Mouse (Mus musculus): Measurements from ENCODE around the gene Srp9. TPM values are rescaled to one million over a fixed set of nuclear protein-coding genes. Genes with fewer than 3 reads are reported as not detected.

Gene Srp9
- polyA plus RNA-seq (2015; fragmentation: Nextera tagmentation; extraction: Ambion mirVana): 206 and 215 TPM in 2 replicates

GRCm38 (mm10) chr1:182124506-182124905, at the start of gene Srp9:
Gene Srp9, plus strand, starts transcription at chr1:182124737.
- Histone ChIP-seq H3K4me2 (replicated peaks; ENCODE audit: low read depth) (peak within 1 kb of the TSS; percentile 63), H3K4me1 (replicated peaks; ENCODE audit: control insufficient read depth, insufficient read depth) (0 out of 2 replicates have a peak, but pooled peaks cover 3% of the 10 kb centered on the region), H3K4me3 (ENCODE audit: low read depth, low read length) (peak within 1 kb of the TSS; percentile 86), H3K27ac (replicated peaks) (peak within 1 kb of the TSS; percentile 94), H3K36me3 (ENCODE audit: control insufficient read depth, insufficient read depth, low read length) (no peaks in the 10 kb centered on the region), H3K27me3 (ENCODE audit: control insufficient read depth, insufficient read depth, low read length) (no peaks in the 10 kb centered on the region), H3K9me3 (ENCODE audit: control insufficient read depth, low read length) (no peaks in the 10 kb centered on the region), H3K9ac (ENCODE audit: low read length) (peak within 1 kb of the TSS; percentile 90)
- DNase-seq (ENCODE audit: low spot score) (peak; percentile 98), ATAC-seq (ENCODE audit: low FRiP score, low TSS enrichment) (peak; percentile 99)
- TF ChIP-seq CTCF (IDR thresholded peaks at IDR 0.05; ENCODE audit: low read depth) (peak; percentile 99), EP300 (optimal IDR thresholded peaks at IDR 0.05) (no peak)
- WGBS: under 1% methylated on average over 29 of the region's 37 CpGs

GRCm38 (mm10) chr1:182081744-182082419, 42.7 kb upstream of the Srp9 start:
- no peak overlapping the region for H3K27ac ChIP-seq (replicated peaks)
- H3K9ac ChIP-seq (ENCODE audit: low read length): 0 out of 2 replicates have a peak overlapping the region, but pooled peaks have one; percentile 13
- H3K4me1 ChIP-seq (replicated peaks; ENCODE audit: control insufficient read depth, insufficient read depth): peaks cover under 1% of the 10 kb centered on the region; the same call in 1 of the 2 replicates
- H3K4me3 ChIP-seq (ENCODE audit: low read depth, low read length): no peak overlapping the region
- H3K27me3 ChIP-seq (ENCODE audit: control insufficient read depth, insufficient read depth, low read length): no peaks in the 10 kb centered on the region
- WGBS: 26% methylated on average over 16 of the region's 16 CpGs
- TF ChIP-seq EP300 (optimal IDR thresholded peaks at IDR 0.05): no peak
- TF ChIP-seq CTCF (IDR thresholded peaks at IDR 0.05; ENCODE audit: low read depth): no peak
- H3K36me3 ChIP-seq (ENCODE audit: control insufficient read depth, insufficient read depth, low read length): no peaks in the 10 kb centered on the region
- H3K9me3 ChIP-seq (ENCODE audit: control insufficient read depth, low read length): no peaks in the 10 kb centered on the region
- 0 out of 2 replicates have a peak overlapping the region, but pooled peaks have one; percentile 25 for H3K4me2 ChIP-seq (replicated peaks; ENCODE audit: low read depth)
- DNase-seq (ENCODE audit: low spot score): no peak
- ATAC-seq (ENCODE audit: low FRiP score, low TSS enrichment): no peak

- Histone ChIP-seq H3K9ac (ENCODE audit: low read length) (no peak overlapping the region), H3K27me3 (ENCODE audit: control insufficient read depth, insufficient read depth, low read length) (no peaks in the 10 kb centered on the region), H3K4me2 (replicated peaks; ENCODE audit: low read depth) (no peak overlapping the region), H3K27ac (replicated peaks) (no peak overlapping the region), H3K4me3 (ENCODE audit: low read depth, low read length) (no peak overlapping the region), H3K36me3 (ENCODE audit: control insufficient read depth, insufficient read depth, low read length) (no peaks in the 10 kb centered on the region), H3K9me3 (ENCODE audit: control insufficient read depth, low read length) (no peaks in the 10 kb centered on the region), H3K4me1 (replicated peaks; ENCODE audit: control insufficient read depth, insufficient read depth) (peaks cover 3% of the 10 kb centered on the region)
- DNase-seq (ENCODE audit: low spot score): no peak
- no peak for TF ChIP-seq CTCF (IDR thresholded peaks at IDR 0.05; ENCODE audit: low read depth)
- 85% methylated on average over 4 of the region's 4 CpGs for WGBS
- ATAC-seq (ENCODE audit: low FRiP score, low TSS enrichment): no peak
These were observed 41.1 kb upstream of the Srp9 start for GRCm38 (mm10) chr1:182083459-182083858.

GRCm38 (mm10) chr1:182086759-182087158, 37.8 kb upstream of the Srp9 start:
- H3K9ac ChIP-seq (ENCODE audit: low read length): no peak overlapping the region
- peaks cover 20% of the 10 kb centered on the region for H3K4me1 ChIP-seq (replicated peaks; ENCODE audit: control insufficient read depth, insufficient read depth)
- 26% methylated on average over 7 of the region's 7 CpGs for WGBS
- H3K9me3 ChIP-seq (ENCODE audit: control insufficient read depth, low read length): no peaks in the 10 kb centered on the region
- ATAC-seq (ENCODE audit: low FRiP score, low TSS enrichment) (no peak), DNase-seq (ENCODE audit: low spot score) (no peak)
- H3K36me3 ChIP-seq (ENCODE audit: control insufficient read depth, insufficient read depth, low read length): no peaks in the 10 kb centered on the region
- no peak overlapping the region for H3K4me3 ChIP-seq (ENCODE audit: low read depth, low read length)
- no peak overlapping the region for H3K4me2 ChIP-seq (replicated peaks; ENCODE audit: low read depth)
- peak overlapping the region; percentile 53 for H3K27ac ChIP-seq (replicated peaks)
- H3K27me3 ChIP-seq (ENCODE audit: control insufficient read depth, insufficient read depth, low read length): no peaks in the 10 kb centered on the region
- no peak for TF ChIP-seq CTCF (IDR thresholded peaks at IDR 0.05; ENCODE audit: low read depth)
- TF ChIP-seq EP300 (optimal IDR thresholded peaks at IDR 0.05): no peak

GRCm38 (mm10) chr1:182087351-182087750, 37.2 kb upstream of the Srp9 start:
- H3K9me3 ChIP-seq (ENCODE audit: control insufficient read depth, low read length): no peaks in the 10 kb centered on the region
- DNase-seq (ENCODE audit: low spot score) (no peak), ATAC-seq (ENCODE audit: low FRiP score, low TSS enrichment) (no peak)
- no peak overlapping the region for H3K4me3 ChIP-seq (ENCODE audit: low read depth, low read length)
- 84% methylated on average over 3 of the region's 3 CpGs for WGBS
- no peak overlapping the region for H3K4me2 ChIP-seq (replicated peaks; ENCODE audit: low read depth)
- H3K27ac ChIP-seq (replicated peaks): no peak overlapping the region; the same call in 1 of the 2 replicates
- H3K4me1 ChIP-seq (replicated peaks; ENCODE audit: control insufficient read depth, insufficient read depth): peaks cover 20% of the 10 kb centered on the region
- no peak overlapping the region for H3K9ac ChIP-seq (ENCODE audit: low read length)
- no peaks in the 10 kb centered on the region for H3K27me3 ChIP-seq (ENCODE audit: control insufficient read depth, insufficient read depth, low read length)
- no peaks in the 10 kb centered on the region for H3K36me3 ChIP-seq (ENCODE audit: control insufficient read depth, insufficient read depth, low read length)
- no peak for TF ChIP-seq CTCF (IDR thresholded peaks at IDR 0.05; ENCODE audit: low read depth)
- no peak for TF ChIP-seq EP300 (optimal IDR thresholded peaks at IDR 0.05)
